Mouse (Mus musculus): ENCODE measurements at regions not wholly inside any gene's neighbourhood (a gene's known extent, or its start where the extent isn't known, plus 50 kb on each side); places are given as distances from the start of the nearest gene placed in this dataset.

DNA sequence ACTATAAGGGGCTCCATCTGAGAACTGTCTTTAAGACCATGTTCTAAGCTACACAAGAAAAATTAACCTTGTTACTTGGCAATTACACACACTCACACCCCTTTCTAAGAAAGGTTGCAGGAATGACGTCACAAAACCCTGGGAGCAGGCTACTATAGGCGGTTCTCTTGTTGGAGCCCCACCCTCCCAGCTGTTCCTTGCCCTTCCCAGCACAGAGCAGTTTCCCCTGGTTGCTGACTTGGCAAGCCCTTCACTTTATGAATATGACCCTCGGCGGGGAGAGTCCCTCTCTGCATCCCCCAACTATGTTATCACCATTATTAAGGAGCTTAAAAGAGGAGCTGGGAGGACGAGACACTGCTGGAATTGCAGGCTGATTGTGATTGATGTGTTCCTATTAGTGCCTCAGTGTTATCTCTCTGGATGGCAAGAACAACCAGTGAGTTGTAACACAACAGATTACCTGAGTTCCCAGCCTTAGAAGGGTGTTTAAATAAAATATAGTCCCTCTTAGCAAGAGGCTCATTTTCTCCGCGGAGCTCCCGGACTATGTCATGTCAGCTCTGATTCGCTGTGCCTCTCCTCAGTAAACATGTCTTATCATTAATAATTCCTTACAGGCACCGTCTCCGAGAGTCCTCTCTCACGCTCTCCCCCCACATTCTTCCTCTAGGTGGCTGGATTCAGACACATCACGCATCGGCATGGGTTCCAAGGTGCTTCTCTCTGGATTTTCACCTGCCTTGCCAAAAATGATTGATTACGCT lies 105.7 kb downstream of the Insig2 start:
- H3K4me1 ChIP-seq (replicated peaks): 0 out of 2 replicates have a peak, but pooled peaks cover 4% of the 10 kb centered on the region
- H3K9ac ChIP-seq: no peak overlapping the region
- peak; percentile 74 for ATAC-seq
- no peaks in the 10 kb centered on the region for H3K36me3 ChIP-seq
- H3K4me2 ChIP-seq (replicated peaks): 0 out of 2 replicates have a peak overlapping the region, but pooled peaks have one; percentile 28
- H3K4me3 ChIP-seq (replicated peaks): no peak overlapping the region
- H3K9me3 ChIP-seq: no peaks in the 10 kb centered on the region
- WGBS: 25% methylated on average over 15 of the region's 15 CpGs
- H3K27me3 ChIP-seq (replicated peaks): no peaks in the 10 kb centered on the region
- no peak overlapping the region for H3K27ac ChIP-seq

DNA sequence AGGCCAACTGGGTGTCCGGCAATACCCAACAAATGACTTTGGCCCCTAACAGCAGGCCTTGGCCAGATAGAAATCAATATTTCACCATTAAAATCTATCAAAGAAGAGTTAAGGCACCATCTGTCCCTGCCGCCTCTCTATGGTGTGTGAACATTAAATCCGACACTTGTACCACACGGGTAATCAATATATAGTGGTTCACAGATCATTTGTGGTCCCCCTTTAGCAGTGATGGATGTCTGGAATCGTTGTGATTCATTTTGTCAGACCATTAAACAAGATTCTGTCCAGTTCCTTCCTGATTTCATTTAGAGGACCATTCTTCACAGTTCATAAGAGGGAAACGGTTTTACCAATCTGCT lies 105.2 kb downstream of the Insig2 start:
- no peak overlapping the region for H3K4me2 ChIP-seq (replicated peaks)
- H3K9ac ChIP-seq: no peak overlapping the region
- H3K4me3 ChIP-seq (replicated peaks): no peak overlapping the region
- no peaks in the 10 kb centered on the region for H3K27me3 ChIP-seq (replicated peaks)
- H3K36me3 ChIP-seq: no peaks in the 10 kb centered on the region
- no peak overlapping the region for H3K27ac ChIP-seq
- no peaks in the 10 kb centered on the region for H3K9me3 ChIP-seq
- no peak for ATAC-seq
- WGBS: 63% methylated on average over 6 of the region's 6 CpGs
- H3K4me1 ChIP-seq (replicated peaks): 0 out of 2 replicates have a peak, but pooled peaks cover 4% of the 10 kb centered on the region

DNA sequence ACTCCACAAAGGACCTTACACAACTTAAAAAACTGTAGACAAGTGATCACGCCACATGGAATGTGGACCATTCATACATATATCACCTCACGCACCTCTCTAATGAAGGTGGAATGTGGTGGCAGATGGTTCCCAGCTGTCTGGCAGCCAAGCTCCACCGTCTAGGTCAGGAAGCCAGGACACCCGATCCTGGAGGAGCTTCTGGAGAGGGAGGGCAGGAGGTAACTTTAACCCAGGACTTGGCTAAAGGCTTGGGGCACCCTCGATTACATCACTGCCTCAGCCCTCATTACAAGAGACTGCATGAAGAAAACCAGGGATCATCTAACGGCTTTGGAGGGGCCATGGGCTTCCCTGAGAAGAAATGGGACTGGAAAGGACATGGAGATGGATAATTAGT lies 88.8 kb downstream of the Insig2 start:
- H3K4me2 ChIP-seq (replicated peaks): no peak overlapping the region

DNA sequence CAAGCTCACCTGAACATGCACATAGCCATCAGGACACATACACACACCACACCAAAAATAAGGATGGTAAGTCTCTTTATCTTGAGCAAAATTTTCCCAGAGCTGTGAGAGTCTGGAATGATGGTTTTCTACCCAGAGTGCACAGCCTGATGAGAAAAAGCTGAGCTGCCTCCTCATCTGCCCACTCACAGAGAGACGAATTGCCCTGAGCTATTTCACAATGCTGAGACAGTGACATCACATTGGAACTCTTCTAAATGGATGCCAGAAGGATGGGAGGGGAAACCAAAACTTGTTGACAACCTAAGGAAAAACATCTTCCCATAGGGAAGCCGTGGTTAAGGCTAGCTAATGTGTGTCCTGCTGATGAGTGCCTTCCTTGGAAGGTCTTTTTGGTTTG lies 84.8 kb downstream of the Insig2 start:
- Histone ChIP-seq H3K4me3 (replicated peaks) (no peak overlapping the region), H3K4me2 (replicated peaks) (no peak overlapping the region), H3K36me3 (no peaks in the 10 kb centered on the region), H3K4me1 (replicated peaks) (no peaks in the 10 kb centered on the region), H3K27me3 (replicated peaks) (no peaks in the 10 kb centered on the region), H3K9ac (no peak overlapping the region), H3K27ac (no peak overlapping the region), H3K9me3 (no peaks in the 10 kb centered on the region)
- 60% methylated on average over 2 of the region's 2 CpGs for WGBS
- no peak for ATAC-seq

More for the DNA sequence above, 88.8 kb downstream of the Insig2 start:
- no peak for ATAC-seq
- Histone ChIP-seq H3K4me1 (replicated peaks) (no peaks in the 10 kb centered on the region), H3K27ac (no peak overlapping the region), H3K36me3 (no peaks in the 10 kb centered on the region), H3K27me3 (replicated peaks) (no peaks in the 10 kb centered on the region), H3K4me3 (replicated peaks) (no peak overlapping the region), H3K9me3 (no peaks in the 10 kb centered on the region), H3K9ac (no peak overlapping the region)
- WGBS: 45% methylated on average over 6 of the region's 6 CpGs

DNA sequence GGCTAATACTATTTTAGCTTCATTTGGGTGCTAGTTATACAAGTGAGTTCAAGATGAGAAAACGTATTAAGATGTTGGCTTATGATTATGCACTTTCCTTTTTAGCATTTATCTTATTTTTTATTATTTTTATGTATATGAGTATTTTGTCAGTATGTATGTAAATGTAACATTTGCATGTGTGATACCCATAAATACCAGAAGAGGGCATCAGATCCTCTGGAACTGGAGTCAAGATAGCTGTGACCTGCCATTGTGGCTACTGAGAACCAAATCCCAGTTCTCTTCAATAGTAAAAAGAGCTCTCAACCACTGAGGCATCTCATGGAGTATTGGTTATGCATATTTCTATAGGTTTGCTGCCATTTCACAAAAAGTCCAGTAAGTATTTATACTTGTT lies 83.3 kb downstream of the Insig2 start:
- 57% methylated on average over 1 of the region's 1 CpGs for WGBS
- no peaks in the 10 kb centered on the region for H3K27me3 ChIP-seq (replicated peaks)

DNA sequence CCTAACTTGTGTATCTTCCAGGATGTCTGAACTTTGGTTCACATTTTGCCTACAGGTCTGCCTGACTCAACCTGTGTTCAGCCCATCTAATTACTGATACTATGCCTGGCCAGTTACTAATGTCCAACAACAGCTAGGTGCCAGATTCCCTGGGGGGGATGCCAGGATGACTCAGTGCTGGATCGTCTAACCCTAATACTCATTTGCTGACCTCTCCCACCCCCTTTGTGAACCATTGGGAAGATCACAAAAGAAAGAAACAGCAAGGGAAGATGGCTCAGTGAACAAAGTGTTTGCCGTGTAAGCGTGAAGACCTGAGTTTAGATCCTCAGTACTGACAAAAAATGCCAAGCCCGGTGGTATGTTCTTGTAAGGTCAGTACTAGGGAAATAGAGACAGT lies 81.7 kb downstream of the Insig2 start:
- no peak overlapping the region for H3K4me3 ChIP-seq (replicated peaks)
- ATAC-seq: no peak
- H3K4me2 ChIP-seq (replicated peaks): no peak overlapping the region
- no peaks in the 10 kb centered on the region for H3K36me3 ChIP-seq
- WGBS: 90% methylated on average over 4 of the region's 4 CpGs
- H3K27me3 ChIP-seq (replicated peaks): no peaks in the 10 kb centered on the region
- no peak overlapping the region for H3K9ac ChIP-seq
- H3K9me3 ChIP-seq: no peaks in the 10 kb centered on the region
- H3K4me1 ChIP-seq (replicated peaks): no peaks in the 10 kb centered on the region
- no peak overlapping the region for H3K27ac ChIP-seq

More for the DNA sequence above, 83.3 kb downstream of the Insig2 start:
- Histone ChIP-seq H3K9ac (no peak overlapping the region), H3K36me3 (no peaks in the 10 kb centered on the region), H3K9me3 (no peaks in the 10 kb centered on the region), H3K27ac (no peak overlapping the region), H3K4me1 (replicated peaks) (no peaks in the 10 kb centered on the region), H3K4me2 (replicated peaks) (no peak overlapping the region), H3K4me3 (replicated peaks) (no peak overlapping the region)
- ATAC-seq: no peak

DNA sequence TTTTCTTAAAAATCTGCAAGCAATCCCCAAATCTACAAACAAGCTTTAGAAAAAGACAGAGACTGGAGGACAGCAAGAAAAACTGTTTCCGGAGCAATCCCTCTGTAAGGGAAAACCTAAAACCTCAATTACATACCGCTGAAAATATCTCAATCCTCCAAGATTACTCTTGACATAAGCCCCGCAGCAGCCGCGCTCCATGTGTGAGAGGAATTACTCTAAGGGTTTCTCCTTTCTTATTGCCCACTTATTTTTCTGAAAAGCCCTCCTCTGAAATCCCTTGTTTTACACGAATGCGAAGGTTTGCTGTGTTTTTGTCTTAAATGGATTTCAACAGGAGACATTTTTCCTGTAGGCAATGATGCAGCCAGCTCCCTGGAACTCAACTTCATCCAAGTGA lies 80.3 kb downstream of the Insig2 start:
- H3K36me3 ChIP-seq: no peaks in the 10 kb centered on the region
- H3K27ac ChIP-seq: no peak overlapping the region
- no peaks in the 10 kb centered on the region for H3K4me1 ChIP-seq (replicated peaks)
- H3K9ac ChIP-seq: no peak overlapping the region
- ATAC-seq: no peak
- no peak overlapping the region for H3K4me2 ChIP-seq (replicated peaks)
- WGBS: 87% methylated on average over 7 of the region's 7 CpGs
- H3K9me3 ChIP-seq: no peaks in the 10 kb centered on the region
- H3K27me3 ChIP-seq (replicated peaks): no peaks in the 10 kb centered on the region
- no peak overlapping the region for H3K4me3 ChIP-seq (replicated peaks)

DNA sequence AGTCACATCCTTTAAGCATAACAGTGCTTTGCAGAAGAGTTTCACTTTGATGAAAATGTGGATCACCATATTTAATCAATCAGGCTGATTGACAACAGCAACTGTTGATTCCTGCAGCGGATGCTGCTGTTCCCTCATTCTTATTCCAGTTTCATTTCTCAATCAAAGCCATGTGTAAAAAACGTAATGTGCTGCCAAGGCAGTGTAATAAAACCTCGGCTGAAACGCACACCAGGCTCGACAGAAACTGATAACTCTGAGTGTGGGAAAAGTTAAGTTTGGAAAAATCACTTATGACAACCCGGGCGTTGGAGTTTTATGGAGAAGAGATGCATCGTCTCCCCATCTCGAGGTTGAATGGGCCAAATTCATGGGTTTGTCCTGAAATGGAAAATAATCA lies 78.2 kb downstream of the Insig2 start:
- no peaks in the 10 kb centered on the region for H3K9me3 ChIP-seq
- no peak overlapping the region for H3K4me2 ChIP-seq (replicated peaks)
- no peaks in the 10 kb centered on the region for H3K4me1 ChIP-seq (replicated peaks)
- ATAC-seq: no peak
- H3K36me3 ChIP-seq: no peaks in the 10 kb centered on the region
- no peaks in the 10 kb centered on the region for H3K27me3 ChIP-seq (replicated peaks)
- 65% methylated on average over 9 of the region's 9 CpGs for WGBS
- H3K27ac ChIP-seq: no peak overlapping the region
- no peak overlapping the region for H3K9ac ChIP-seq
- H3K4me3 ChIP-seq (replicated peaks): no peak overlapping the region
